Mouse (Mus musculus): ENCODE data around the gene Prrc2b.

DNA sequence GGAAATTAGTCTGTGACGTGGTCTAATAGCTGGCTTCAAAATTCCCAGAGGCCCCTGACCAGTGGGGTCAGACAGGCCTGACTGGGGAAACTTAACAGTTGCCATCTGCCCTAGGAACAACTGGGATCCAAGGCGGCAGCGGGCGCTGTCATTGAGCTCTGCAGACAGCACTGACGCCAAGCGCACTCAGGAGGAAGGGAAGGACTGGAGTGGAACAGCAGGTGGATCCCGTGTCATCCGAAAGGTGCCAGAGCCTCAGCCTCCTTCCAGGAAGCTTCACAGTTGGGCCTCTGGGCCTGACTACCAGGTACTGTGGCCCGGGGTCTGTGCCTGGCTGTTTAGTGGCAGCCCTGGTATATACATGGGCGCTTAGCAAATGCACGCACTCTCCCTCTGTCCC is 49.8 kb downstream of the Prrc2b start:
- no peak for TF ChIP-seq GATA1 (IDR thresholded peaks at IDR 0.05; ENCODE audit: borderline replicate concordance, low read length)
- no peak for TF ChIP-seq FLI1 (IDR thresholded peaks at IDR 0.05; ENCODE audit: low read length)

Data from megakaryocyte, embryonic 14.5 days (primary cell).